Mouse (Mus musculus): ENCODE measurements around the gene Tbx10. TPM values are rescaled to one million over a fixed set of nuclear protein-coding genes. Genes with fewer than 3 reads are reported as not detected.
A peak's percentile ranks its signal among the peaks of the same experiment; 100 is the strongest.

Tbx10 gene
- total and polyA plus RNA-seq, 2 experiments from 2014 or later = not detected

DNA sequence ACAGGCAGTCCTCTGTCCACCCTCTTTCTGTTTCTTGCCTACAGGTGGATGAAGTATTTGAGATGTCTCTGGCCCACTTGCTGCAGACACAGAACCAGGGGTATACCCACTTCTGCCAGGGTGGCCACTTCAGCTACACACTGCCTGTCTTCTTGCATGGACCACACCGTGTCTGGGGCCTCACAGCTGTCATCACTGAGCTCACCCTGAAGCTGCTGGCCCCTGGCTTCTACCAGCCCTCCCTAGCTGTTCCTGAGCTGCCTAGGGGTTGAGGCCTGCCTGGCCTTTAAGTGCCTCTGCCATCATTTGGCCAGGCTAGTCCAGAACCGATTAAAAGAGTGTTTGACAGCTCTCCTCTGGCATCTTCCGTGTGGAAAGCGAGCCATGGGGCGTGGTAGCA lies 9.2 kb downstream of the Tbx10 start:
- no peak for TF ChIP-seq CTCF (IDR thresholded peaks at IDR 0.05; ENCODE audit: low read depth)
- no peak overlapping the region for H3K9ac ChIP-seq
- peaks cover 10% of the 10 kb centered on the region; the same call in 1 of the 2 replicates for H3K4me1 ChIP-seq (ENCODE audit: insufficient read depth)
- H3K4me2 ChIP-seq (ENCODE audit: low read depth) = peak overlapping the region; percentile 86; the same call in 1 of the 2 replicates
- no peaks in the 10 kb centered on the region for H3K27me3 ChIP-seq (ENCODE audit: insufficient read depth, low read length)
- ATAC-seq (no peak), DNase-seq (no peak)
- no peak overlapping the region for H3K27ac ChIP-seq (ENCODE audit: low read depth, low read length)
- no peaks in the 10 kb centered on the region for H3K9me3 ChIP-seq (ENCODE audit: low read length)
- 90% methylated on average over 5 of the region's 5 CpGs for WGBS
- peaks cover 8% of the 10 kb centered on the region for H3K36me3 ChIP-seq (ENCODE audit: insufficient read depth)
- H3K4me3 ChIP-seq (ENCODE audit: low read depth, low read length) = no peak overlapping the region

DNA sequence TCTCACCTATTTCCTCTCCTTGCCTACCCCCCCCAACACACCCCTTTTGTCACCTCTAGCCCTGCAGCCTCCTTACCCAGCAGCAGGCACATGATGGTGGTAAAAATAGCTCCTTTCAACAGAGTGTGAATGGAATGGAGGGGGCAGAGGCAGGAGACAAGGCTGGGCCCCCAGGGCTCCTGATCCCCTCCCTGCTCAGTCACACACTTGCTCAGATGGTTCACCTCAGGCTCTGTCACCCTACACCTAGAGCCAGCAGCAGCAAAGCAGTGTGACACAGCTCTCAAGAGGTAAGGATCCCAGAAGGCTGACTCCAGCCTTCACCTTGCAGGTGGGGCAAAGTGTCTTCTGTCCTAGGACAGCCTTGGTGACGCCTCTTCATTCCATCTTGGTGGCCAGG lies 10.6 kb downstream of the Tbx10 start, which contains the start of gene Doc2g:
Doc2g (plus strand) TSS at position 202 of the 400 bp plus-strand sequence.
- Histone ChIP-seq H3K9ac (no peak within 1 kb of the TSS), H3K9me3 (ENCODE audit: low read length) (no peaks in the 10 kb centered on the region), H3K4me2 (ENCODE audit: low read depth) (no peak within 1 kb of the TSS), H3K4me1 (ENCODE audit: insufficient read depth) (peaks cover 10% of the 10 kb centered on the region; the same call in 1 of the 2 replicates), H3K27me3 (ENCODE audit: insufficient read depth, low read length) (no peaks in the 10 kb centered on the region), H3K36me3 (ENCODE audit: insufficient read depth) (peaks cover 19% of the 10 kb centered on the region), H3K27ac (ENCODE audit: low read depth, low read length) (no peak within 1 kb of the TSS), H3K4me3 (ENCODE audit: low read depth, low read length) (no peak within 1 kb of the TSS)
- ATAC-seq = no peak
- 93% methylated on average over 1 of the region's 1 CpGs for WGBS
- DNase-seq = no peak
- no peak for TF ChIP-seq CTCF (IDR thresholded peaks at IDR 0.05; ENCODE audit: low read depth)

DNA sequence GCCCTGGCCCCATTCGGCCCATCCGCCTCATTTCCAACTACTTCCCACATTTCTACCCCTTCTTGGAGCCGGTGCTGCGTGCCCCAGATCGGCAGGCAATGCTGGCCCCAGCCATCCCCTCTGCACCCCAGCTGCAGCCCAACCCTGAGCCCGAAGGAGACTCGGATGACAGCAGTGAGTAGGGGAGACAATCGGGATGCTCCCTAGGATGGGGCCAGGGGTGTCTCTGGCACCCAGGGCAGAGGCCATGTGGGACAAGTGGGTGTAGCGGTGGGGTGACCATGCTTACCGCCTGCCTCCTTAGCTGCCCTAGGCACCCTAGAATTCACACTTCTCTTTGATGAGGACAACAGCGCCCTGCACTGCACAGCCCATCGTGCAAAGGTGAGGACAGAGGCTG lies 11.1 kb downstream of the Tbx10 start:
- H3K4me1 ChIP-seq (ENCODE audit: insufficient read depth) = peaks cover 10% of the 10 kb centered on the region; the same call in 1 of the 2 replicates
- WGBS = 84% methylated on average over 12 of the region's 12 CpGs
- no peak overlapping the region for H3K27ac ChIP-seq (ENCODE audit: low read depth, low read length)
- ATAC-seq (no peak), DNase-seq (no peak)
- TF ChIP-seq CTCF (IDR thresholded peaks at IDR 0.05; ENCODE audit: low read depth) = no peak
- H3K4me3 ChIP-seq (ENCODE audit: low read depth, low read length) = no peak overlapping the region
- H3K4me2 ChIP-seq (ENCODE audit: low read depth) = no peak overlapping the region
- H3K9me3 ChIP-seq (ENCODE audit: low read length) = no peaks in the 10 kb centered on the region
- no peaks in the 10 kb centered on the region for H3K27me3 ChIP-seq (ENCODE audit: insufficient read depth, low read length)
- no peak overlapping the region for H3K9ac ChIP-seq
- peaks cover 25% of the 10 kb centered on the region for H3K36me3 ChIP-seq (ENCODE audit: insufficient read depth)

DNA sequence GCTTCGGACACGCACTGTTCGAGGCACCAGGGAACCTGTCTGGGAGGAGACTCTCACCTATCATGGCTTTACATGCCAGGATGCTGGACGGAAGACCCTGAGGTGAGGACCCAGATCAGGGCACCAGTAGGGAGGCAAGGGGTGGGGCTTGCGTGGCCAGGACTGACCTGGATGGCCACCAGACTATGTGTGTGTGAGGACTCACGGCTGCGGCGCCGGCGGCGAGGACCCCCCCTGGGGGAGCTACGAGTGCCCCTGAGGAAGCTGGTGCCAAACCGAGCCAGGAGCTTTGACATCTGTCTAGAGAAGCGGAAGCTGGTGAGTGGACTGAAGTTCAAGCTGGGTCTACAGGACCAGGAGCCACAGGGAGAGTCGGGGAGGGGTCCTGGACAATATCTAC lies 11.8 kb downstream of the Tbx10 start:
- Histone ChIP-seq H3K4me1 (ENCODE audit: insufficient read depth) (peaks cover 10% of the 10 kb centered on the region; the same call in 1 of the 2 replicates), H3K4me3 (ENCODE audit: low read depth, low read length) (no peak overlapping the region), H3K27ac (ENCODE audit: low read depth, low read length) (no peak overlapping the region), H3K36me3 (ENCODE audit: insufficient read depth) (peaks cover 32% of the 10 kb centered on the region), H3K27me3 (ENCODE audit: insufficient read depth, low read length) (no peaks in the 10 kb centered on the region), H3K4me2 (ENCODE audit: low read depth) (no peak overlapping the region), H3K9me3 (ENCODE audit: low read length) (no peaks in the 10 kb centered on the region), H3K9ac (no peak overlapping the region)
- no peak for DNase-seq
- WGBS = 89% methylated on average over 15 of the region's 15 CpGs
- ATAC-seq = no peak
- no peak for TF ChIP-seq CTCF (IDR thresholded peaks at IDR 0.05; ENCODE audit: low read depth)

DNA sequence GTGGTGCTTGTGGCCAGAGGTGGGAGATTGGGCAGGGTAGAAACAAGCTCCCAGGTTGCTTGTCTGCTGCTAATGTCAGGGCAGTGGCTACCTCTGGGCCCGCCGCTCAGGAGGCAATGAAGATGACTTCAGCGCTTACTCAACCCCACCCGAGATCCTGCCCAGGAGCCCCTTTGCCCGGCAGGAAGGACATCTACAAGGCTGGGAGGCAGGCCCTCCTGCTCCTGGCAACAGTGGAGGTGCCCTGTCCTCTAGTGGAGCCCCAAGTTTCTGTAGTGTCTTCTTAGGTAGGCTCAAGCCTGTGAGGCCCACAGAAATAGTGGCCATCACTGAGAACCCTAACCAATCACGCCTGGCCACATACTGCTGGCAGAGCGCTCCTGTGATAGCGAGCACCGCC lies 12.5 kb downstream of the Tbx10 start:
- WGBS = 86% methylated on average over 9 of the region's 9 CpGs

DNA sequence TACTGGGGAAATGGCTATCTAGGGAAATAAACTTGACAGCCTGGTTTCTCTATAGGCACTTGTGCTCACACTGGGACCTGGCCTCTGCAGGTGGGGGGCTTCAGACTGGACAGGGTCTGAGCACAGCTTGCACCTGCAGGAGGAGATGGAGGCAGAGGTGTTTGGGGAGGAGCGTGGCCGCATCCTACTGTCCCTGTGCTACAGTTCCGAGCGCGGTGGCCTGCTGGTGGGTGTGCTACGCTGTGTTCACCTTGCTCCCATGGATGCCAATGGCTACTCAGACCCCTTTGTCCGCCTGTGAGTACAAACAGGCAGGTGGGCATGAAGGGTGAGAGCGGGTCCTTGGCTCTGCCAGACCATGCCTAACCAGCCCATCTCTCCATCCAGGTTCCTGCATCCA lies 13.4 kb downstream of the Tbx10 start:
- H3K36me3 ChIP-seq (ENCODE audit: insufficient read depth) = peaks cover 35% of the 10 kb centered on the region
- H3K27ac ChIP-seq (ENCODE audit: low read depth, low read length) = no peak overlapping the region
- no peak overlapping the region for H3K4me3 ChIP-seq (ENCODE audit: low read depth, low read length)
- H3K27me3 ChIP-seq (ENCODE audit: insufficient read depth, low read length) = no peaks in the 10 kb centered on the region
- peaks cover 9% of the 10 kb centered on the region; the same call in 1 of the 2 replicates for H3K4me1 ChIP-seq (ENCODE audit: insufficient read depth)
- ATAC-seq (no peak), DNase-seq (no peak)
- H3K4me2 ChIP-seq (ENCODE audit: low read depth) = no peak overlapping the region
- no peak overlapping the region for H3K9ac ChIP-seq
- H3K9me3 ChIP-seq (ENCODE audit: low read length) = no peaks in the 10 kb centered on the region
- no peak for TF ChIP-seq CTCF (IDR thresholded peaks at IDR 0.05; ENCODE audit: low read depth)
- WGBS = 95% methylated on average over 8 of the region's 8 CpGs

More for the DNA sequence above, 12.5 kb downstream of the Tbx10 start:
- DNase-seq (no peak), ATAC-seq (no peak)
- TF ChIP-seq CTCF (IDR thresholded peaks at IDR 0.05; ENCODE audit: low read depth) = no peak
- Histone ChIP-seq H3K4me2 (ENCODE audit: low read depth) (no peak overlapping the region), H3K4me3 (ENCODE audit: low read depth, low read length) (no peak overlapping the region), H3K27me3 (ENCODE audit: insufficient read depth, low read length) (no peaks in the 10 kb centered on the region), H3K27ac (ENCODE audit: low read depth, low read length) (no peak overlapping the region), H3K36me3 (ENCODE audit: insufficient read depth) (peaks cover 35% of the 10 kb centered on the region), H3K9me3 (ENCODE audit: low read length) (no peaks in the 10 kb centered on the region), H3K9ac (no peak overlapping the region), H3K4me1 (ENCODE audit: insufficient read depth) (peaks cover 10% of the 10 kb centered on the region; the same call in 1 of the 2 replicates)

DNA sequence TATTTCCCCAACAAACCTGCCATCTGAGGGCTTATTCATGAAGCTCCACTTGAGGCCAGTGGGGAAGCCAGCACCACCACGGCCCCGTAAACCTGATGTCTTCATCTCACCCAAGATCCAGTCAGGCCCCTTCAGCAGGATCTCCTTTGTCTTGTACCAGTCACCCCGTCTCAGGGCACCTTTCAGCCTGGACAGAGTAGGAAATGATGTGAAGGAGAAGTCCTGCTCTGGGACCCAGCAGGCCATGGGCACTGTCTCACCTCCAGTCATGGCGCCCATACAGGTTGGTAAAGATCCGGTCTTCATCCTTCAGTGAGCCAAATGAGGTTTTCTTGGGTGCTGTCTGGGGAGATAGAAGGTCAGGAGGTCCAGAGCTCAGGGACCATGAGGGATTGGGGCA lies 18.5 kb downstream of the Tbx10 start:
- no peak for TF ChIP-seq CTCF (IDR thresholded peaks at IDR 0.05; ENCODE audit: low read depth)
- ATAC-seq = no peak
- no peaks in the 10 kb centered on the region for H3K9me3 ChIP-seq (ENCODE audit: low read length)
- DNase-seq = no peak
- peaks cover 34% of the 10 kb centered on the region for H3K36me3 ChIP-seq (ENCODE audit: insufficient read depth)
- no peak overlapping the region for H3K9ac ChIP-seq
- no peak overlapping the region for H3K4me3 ChIP-seq (ENCODE audit: low read depth, low read length)
- no peaks in the 10 kb centered on the region for H3K27me3 ChIP-seq (ENCODE audit: insufficient read depth, low read length)
- H3K4me2 ChIP-seq (ENCODE audit: low read depth) = no peak overlapping the region
- peaks cover 6% of the 10 kb centered on the region for H3K4me1 ChIP-seq (ENCODE audit: insufficient read depth)
- no peak overlapping the region for H3K27ac ChIP-seq (ENCODE audit: low read depth, low read length)
- 92% methylated on average over 5 of the region's 5 CpGs for WGBS
